Mouse (Mus musculus): ENCODE measurements around the gene Adam1a. TPM values are rescaled to one million over a fixed set of nuclear protein-coding genes. Genes with fewer than 3 reads are reported as not detected.
A peak's percentile ranks its signal among the peaks of the same experiment; 100 is the strongest.
"Not testable (repeated sequence)": the region's sequence is repeated elsewhere in the genome, so short reads cannot be mapped to it uniquely, and the experiment has no call there.

Adam1a gene
- total RNA-seq, 2 experiments from 2014 or later, result 1.3 to 2.0 TPM

GRCm38 (mm10) chr5:121564468-121564895 lies 19.2 kb upstream of the Adam1a start:
- peak; percentile 88 to 95 for DNase-seq

- DNase-seq, result no peak
Observed at GRCm38 (mm10) chr5:121562436-121562835, 17.2 kb upstream of the Adam1a start.

GRCm38 (mm10) chr5:121549196-121549595 lies 3.9 kb upstream of the Adam1a start:
- DNase-seq, result no peak

DNA sequence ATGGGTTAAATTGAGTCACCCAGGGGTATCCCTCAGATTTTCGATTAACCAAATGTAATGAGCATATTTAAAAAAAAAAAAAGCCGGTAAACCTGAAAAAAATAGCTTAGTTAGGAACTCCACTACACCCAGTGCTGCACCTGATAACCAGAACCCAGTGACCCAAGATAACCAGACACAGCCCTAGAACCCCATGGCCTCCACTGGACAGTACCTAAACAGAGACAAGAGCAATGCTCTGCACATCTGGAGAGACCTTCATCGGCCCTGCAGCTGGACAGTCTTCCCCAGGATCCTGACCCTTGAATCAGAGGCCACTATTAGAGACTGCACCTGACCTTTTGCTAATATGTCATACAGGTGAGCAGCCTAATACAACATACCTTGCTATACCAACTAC lies 1.8 kb upstream of the Adam1a start:
- no peak for DNase-seq

DNA sequence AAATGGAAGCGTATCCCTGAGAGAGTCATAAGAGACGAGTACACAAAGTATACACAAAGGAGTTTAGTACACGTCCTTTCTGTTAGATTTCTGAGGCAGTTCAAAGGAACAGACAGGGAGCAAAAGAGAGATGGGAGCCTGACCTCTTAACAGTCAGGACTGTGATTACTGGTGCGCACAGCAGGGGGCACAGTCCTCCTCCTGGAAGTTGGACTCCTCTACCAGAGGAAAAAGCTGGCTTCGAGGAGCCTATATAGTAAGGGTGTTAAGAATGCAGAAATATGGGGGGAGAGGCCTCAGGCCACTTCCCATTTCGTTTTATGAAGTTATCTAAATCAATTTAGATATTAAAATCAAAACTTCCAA lies 1.2 kb upstream of the Adam1a start:
- DNase-seq, result peak; percentile 33 to 50

DNA sequence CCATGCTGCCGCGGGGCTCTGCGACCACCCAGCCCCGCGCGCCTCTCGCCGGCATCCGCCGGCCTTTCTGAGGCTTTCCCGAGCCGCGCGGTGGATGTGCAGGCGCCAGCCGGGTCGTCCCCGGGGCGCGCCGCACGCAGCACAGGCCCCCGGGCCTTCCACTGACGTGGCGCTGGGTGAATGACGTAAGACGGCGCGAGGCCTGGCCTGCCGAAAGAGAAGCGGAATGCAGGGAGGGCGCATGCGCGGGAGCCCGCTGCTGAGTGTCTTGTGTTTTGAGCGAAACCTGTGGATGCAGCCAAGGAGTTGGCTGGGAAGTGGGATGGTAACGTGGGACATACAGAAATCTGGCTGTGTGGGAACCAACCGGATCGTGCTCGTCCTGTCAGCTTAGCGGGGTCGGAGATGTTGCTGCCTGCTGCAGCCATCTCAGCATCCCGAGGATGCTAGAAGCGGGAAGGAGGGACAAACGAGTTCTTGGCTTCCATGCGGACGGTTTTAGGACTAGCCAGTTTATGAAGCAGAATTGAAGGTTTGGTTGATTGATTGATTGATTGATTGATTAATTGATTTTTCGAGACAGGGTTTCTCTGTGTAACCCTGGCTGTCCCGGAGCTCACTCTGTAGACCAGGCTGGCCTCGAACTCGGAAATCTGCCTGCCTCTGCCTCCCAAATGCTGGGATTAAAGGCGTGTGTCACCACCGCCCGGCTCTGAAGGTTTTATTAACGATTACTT lies 679 bp upstream of the Adam1a start, which contains the start of gene Mapkapk5:
Mapkapk5 (minus strand) TSS at position 113 of the 737 bp plus-strand sequence.
- DNase-seq, result peak; percentile 95 to 98

DNA sequence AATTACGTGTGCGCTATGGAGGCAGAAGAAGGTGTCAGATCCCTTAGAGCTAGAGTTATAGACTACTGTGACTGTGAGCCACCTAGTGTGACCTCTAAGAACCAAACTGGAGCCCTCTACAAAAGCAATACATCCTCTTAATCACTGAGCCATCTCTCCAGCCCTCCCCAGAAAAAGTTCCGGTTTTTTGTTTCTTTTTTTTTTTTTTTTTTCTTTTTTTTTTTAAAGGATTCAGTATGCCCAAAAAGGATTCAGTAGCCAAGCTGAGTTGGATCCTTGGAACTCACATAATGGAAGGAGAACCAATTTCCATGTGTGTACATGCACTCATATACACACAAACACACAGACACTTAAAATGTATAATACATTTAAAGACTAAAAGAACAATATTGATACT lies 1.9 kb downstream of the Adam1a start:
- no peak for DNase-seq

DNA sequence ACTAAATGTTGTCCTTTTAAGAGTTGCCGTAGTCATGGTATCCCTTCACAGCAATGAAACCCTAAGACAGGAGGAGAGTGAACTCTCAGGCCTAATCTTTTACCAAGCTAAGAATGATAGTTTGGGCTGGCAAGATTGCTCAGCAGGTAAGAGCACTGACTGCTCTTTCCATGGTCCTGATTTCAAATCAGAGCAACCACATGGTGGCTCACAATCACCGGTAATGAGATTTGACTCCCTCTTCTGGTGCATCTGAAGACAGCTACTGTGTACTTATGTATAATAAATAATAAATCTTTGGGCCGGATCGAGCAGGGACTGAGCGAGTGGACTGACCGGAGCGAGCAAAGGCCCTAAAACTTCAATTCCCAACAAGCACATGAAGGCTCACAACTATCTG lies 4.0 kb downstream of the Adam1a start:
- no peak for DNase-seq

GRCm38 (mm10) chr5:121540066-121540465 lies 5.2 kb downstream of the Adam1a start:
- DNase-seq, result no peak

GRCm38 (mm10) chr5:121537588-121537987 lies 7.7 kb downstream of the Adam1a start:
- no peak for DNase-seq

DNA sequence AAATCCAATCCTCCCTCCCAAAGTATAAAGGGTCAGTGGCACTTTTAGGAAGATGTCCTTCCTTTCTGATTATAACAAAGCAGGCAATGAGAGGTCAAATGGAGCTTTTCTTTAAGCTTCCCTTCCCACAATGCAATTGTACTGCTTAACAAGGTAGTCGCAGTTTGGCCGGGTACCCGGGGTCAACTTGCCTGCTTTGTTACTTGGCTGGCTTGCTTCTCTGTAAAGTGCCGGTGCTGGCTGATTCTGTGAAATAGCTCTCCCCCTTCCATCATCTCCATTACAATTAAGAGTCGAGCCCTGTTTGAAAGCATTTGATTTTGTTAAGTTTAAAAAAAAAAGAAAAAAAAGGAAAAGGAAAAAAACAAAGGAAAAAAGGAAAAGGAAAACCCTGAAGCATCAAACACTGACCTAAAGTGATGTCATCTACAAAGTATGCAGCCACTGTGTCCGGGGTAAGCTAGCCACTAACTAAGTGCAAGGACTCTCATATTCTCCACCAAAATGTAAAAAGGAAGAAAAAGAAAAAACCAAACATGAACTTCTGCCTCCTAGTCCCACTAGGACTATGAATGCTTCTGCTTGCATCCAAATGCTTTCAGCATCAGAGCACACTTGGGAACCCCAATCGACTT lies 8.2 kb downstream of the Adam1a start:
- no peak for DNase-seq

DNA sequence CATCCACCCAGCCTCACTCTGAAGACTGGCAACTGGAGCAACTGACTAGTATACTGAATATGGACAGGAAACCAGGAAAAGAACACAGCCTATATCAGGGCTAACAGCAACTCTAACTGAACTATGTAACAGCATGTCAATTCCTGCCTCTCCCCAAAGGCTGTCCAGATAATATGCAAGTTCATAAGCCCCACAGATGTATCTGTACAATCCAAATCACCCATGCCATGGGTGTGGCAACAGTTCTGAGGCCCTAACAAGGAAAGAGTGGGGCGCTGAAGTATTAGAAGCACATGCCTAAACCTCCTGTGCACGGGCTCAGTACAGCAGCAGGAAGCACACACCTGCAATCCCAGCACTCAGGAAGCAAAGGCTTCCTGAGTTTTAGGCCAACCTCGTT lies 10.2 kb downstream of the Adam1a start:
- DNase-seq, result no peak

DNA sequence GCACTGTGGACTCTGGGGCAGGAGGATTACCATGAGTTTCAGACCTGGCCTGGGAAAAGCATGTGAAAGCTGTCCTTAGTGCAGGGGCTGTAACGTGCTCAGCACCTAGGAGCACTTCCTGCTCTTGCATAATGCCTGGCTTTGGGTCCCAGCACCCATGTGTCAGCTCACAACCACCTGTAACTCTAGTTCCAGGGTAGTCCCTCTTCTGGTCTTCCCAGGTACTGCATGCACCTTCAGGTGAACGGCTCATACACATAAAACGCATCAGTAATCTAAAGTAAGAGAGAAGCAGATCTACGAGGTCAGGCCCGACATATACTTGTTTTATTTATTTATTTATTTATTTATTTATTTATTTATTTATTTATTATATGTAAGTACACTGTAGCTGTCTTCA lies 10.8 kb downstream of the Adam1a start:
- no peak for DNase-seq

DNA sequence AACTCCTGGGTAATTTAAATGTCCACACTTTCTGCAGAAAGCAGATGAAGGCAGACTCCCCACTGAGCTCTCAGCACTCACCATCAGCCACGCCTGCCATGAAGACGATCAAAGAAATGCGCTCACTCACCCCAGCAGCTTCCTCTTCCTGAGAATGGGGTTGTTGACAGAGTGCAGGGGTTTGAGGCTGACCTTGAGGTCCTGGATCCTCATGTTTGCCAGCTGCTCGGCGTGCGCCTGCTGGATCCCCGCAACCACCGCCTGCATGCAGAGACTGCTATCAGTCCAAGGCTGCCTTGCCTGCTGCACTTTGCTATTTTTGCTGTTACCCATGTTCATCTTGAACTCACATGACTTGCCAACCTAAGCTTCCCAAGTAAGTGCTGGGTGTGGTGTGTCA lies 18.3 kb downstream of the Adam1a start:
- peak; percentile 42 to 44 for DNase-seq

- DNase-seq, result no peak
Observed at GRCm38 (mm10) chr5:121526526-121526925, 18.8 kb downstream of the Adam1a start.

DNA sequence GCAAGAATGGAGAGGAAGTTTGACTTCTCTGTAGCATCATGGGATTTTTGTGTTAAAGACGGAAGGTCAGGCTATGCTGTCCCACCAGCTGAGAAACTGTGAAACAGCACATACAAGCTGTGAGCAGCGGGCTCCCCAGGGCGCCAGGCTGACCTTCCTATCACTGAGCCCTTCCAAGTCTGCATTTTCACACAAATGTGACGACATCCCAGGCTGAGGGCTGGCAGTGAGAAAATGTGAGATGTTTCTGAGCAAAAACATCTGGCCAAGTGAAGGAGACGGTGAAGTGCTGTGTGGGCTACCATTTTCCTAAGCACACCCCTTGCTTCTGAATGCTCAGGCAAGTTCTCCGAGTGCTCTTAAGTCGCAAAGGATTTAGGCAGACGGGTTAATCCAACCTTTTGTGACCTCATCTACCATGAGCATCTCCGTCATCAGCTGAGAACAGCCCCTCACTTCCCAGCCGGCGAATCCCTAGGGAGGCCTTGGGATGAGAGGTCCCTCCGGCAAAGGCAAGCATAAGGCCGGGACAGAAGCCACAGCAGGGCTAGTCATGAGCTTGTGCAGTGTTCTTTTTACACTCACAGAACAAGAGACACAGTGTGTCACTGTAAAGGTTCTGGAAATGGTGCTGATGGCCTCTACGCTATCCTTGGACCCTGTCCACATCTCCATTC lies 19.4 kb downstream of the Adam1a start:
- DNase-seq, result peak in 1 of 2 experiments; percentile 23

GRCm38 (mm10) chr5:121519758-121520157 lies 25.5 kb downstream of the Adam1a start:
- DNase-seq, result not testable (repeated sequence)

DNA sequence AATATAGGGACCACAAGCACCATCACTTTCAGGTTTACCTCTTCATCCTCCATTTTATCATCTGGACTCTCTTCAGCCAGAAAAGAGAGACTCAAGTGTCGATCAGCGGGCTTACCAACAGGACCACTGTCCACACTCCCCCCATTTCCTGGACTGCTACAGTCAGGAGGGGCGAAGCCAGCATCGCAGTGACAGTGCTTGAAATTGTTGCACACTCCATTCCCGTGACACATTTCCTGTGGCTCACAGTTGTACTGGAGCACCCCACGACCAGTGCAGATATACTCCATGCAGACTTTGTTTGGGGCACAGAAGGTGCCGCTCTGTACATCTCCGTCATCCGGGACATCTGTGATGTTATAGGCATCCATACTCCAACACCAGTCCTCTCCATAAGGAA lies 26.3 kb downstream of the Adam1a start:
- DNase-seq, result no peak

DNA sequence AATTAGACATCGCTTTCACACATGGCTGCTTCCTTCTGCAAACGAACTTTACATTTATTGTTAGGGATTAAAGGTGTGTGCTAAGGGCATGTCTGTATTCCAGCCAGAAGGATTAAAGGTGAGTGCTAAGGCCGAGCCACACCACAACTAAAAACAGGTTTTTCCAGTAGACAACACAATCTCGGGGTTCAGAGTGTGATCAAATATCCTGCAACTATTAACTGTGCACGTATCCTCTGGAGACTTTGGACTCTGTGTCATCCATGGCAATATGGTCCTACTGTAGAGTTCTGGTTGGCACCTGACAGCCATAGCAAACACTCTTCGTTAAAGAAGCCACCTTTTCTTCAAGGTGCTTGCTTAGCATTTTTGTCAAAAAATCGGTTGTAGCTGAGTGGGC lies 35.3 kb downstream of the Adam1a start:
- DNase-seq, result no peak

DNA sequence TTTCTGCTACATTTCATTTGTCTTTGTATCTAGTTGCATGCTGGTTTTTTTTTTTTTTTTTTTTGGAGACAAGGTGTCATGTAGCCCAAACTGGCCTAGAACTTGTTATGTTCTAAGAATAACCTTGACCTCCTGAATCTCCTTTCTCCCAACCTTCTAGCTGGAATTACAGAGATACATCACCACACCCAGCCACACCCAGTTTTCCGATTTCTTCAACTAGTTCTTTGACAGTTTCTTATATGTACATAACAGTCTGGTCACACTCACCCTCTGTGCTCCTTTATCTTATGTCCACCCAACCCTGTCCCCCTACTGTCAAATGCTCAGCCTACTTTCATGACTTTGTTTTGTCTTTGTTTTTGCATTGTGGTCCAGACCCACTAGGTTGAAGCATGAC lies 38.4 kb downstream of the Adam1a start:
- no peak for DNase-seq

- no peak for DNase-seq
Observed at GRCm38 (mm10) chr5:121503231-121503630, 42.1 kb downstream of the Adam1a start, which contains the start of gene Adam1b. TSS of gene Adam1b (minus strand) at chr5:121503435.

DNA sequence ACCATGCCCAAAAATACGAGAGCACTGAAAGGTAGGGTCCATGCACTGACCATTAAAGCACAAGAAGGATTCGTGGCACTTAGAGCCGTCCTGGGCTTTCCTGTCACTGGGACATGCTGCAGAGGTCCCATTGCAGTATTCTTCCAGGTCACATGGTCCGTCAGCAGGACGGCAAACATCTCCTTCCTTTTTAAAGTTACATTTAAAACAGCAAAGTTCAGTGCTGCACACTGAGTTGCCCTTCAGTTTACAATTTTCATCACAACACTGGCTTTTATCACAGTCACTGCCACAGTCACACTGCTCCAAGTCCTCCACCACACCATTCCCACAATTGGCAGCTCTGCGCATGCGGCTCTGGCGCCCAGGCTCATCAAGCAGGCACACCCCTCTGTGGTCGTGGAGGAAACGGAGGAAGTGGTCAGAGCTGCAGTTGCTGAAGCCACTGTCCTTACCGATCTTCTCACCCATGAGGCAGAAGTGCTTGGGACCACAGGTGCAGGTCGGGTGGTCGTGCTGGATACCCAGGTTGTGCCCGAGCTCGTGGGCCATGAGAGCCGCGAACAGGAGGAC lies 43.8 kb downstream of the Adam1a start:
- DNase-seq, result peak in 1 of 2 experiments; percentile 20

DNA sequence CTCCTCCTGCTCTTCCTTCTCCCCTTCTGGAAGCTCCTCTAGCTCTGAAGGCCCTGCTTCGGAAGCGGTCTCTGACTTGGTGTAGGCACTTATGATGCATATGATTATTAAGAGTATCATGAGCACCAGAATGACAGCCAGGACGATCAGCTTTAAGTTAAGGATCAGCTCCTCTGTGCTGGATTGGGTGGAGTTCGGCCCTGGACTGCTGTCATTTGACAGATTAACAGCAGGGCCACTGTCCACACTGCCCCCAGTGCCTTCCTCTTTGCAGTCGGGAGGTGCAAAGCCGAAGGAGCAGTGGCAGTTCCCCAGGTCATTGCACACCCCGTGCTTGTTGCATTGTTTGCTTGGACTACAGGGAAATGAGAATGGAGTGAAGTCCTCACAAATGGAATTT lies 44.6 kb downstream of the Adam1a start:
- no peak for DNase-seq
